Mouse (Mus musculus) MEL (cell line): ENCODE measurements around the gene Epha4. TPM values are rescaled to one million over a fixed set of nuclear protein-coding genes. Genes with fewer than 3 reads are reported as not detected.

Experiments used
- DNase-seq: peaks from one replicate; pipeline ENCODE4 v3.0.0; 2011; ENCODE audit warnings: low read depth, low spot score
- H3K27ac ChIP-seq: 2 replicates; pipeline ENCODE4 v1.5.1; 2012; ENCODE audit warnings: low read depth, mild to moderate bottlenecking, control low read depth, low read length, moderate library complexity; ENCODE audit not compliant: control insufficient read depth
- H3K27me3 ChIP-seq, 2 experiments: fragments of 150-350 bp in 1 of 2; sonication (generic) in 1 of 2; 2 replicates each; pipeline ENCODE4 v1.6.1; 2012; ENCODE audit warnings: low read length in 2 of 2, mild to moderate bottlenecking in 2 of 2, improper control_type of control experiment in 1 of 2, moderate library complexity in 1 of 2; ENCODE audit not compliant: insufficient read depth in 2 of 2, control insufficient read depth in 1 of 2
- H3K36me3 ChIP-seq, 2 experiments: 2 replicates each; pipeline ENCODE4 v1.6.1; 2012 to 2014; ENCODE audit warnings: low read length in 2 of 2, improper control_type of control experiment in 1 of 2, inconsistent platforms in 1 of 2, mild to moderate bottlenecking in 1 of 2; ENCODE audit not compliant: insufficient read depth in 2 of 2, control insufficient read depth in 1 of 2
- H3K4me1 ChIP-seq, 2 experiments: fragments of 150-350 bp in 1 of 2; sonication (generic) in 1 of 2; 2 replicates each; pipeline ENCODE4 v1.6.1; 2012; ENCODE audit warnings: low read length in 2 of 2, improper control_type of control experiment in 1 of 2, mild to moderate bottlenecking in 1 of 2; ENCODE audit not compliant: insufficient read depth in 2 of 2, control insufficient read depth in 1 of 2
- H3K4me3 ChIP-seq, 2 experiments: fragments of 150-350 bp in 1 of 2; sonication (generic) in 1 of 2; 2 replicates each; pipeline ENCODE4 v1.5.1; 2012; ENCODE audit warnings: low read depth in 2 of 2, low read length in 2 of 2, mild to moderate bottlenecking in 2 of 2, moderate library complexity in 2 of 2, control low read depth in 1 of 2, improper control_type of control experiment in 1 of 2; ENCODE audit not compliant: control insufficient read depth in 1 of 2, insufficient read depth in 1 of 2
- H3K79me2 ChIP-seq: 2 replicates; pipeline ENCODE4 v1.6.1; 2012; ENCODE audit warnings: mild to moderate bottlenecking, low read length, moderate library complexity; ENCODE audit not compliant: control insufficient read depth, poor library complexity, insufficient read depth
- H3K9ac ChIP-seq: 2 replicates; pipeline ENCODE4 v1.6.1; 2012; ENCODE audit warnings: low read depth, mild to moderate bottlenecking, control low read depth, low read length, moderate library complexity; ENCODE audit not compliant: control insufficient read depth, poor library complexity, severe bottlenecking
- H3K9me3 ChIP-seq: fragments of 150-350 bp; sonication (generic); replicated peaks from 2 replicates; pipeline ENCODE4 v1.6.1; 2012; ENCODE audit warnings: mild to moderate bottlenecking, low read length, improper control_type of control experiment, moderate library complexity; ENCODE audit not compliant: insufficient read depth
- BHLHE40 ChIP-seq: IDR thresholded peaks from 2 replicates; pipeline ENCODE4 v1.6.1; 2012; ENCODE audit warnings: low read depth, mild to moderate bottlenecking, inconsistent platforms, low read length, improper control_type of control experiment, borderline replicate concordance
- CHD2 ChIP-seq: IDR thresholded peaks from 2 replicates; pipeline ENCODE4 v1.6.1; 2011; ENCODE audit warnings: low read length, improper control_type of control experiment
- CTCF ChIP-seq, 3 experiments: IDR thresholded peaks in 2 of 3; conservative IDR thresholded peaks in 1 of 3; 2 replicates each; pipeline ENCODE4 v1.5.1; 2011 to 2012; ENCODE audit warnings: low read length in 3 of 3, low read depth in 2 of 3, mild to moderate bottlenecking in 2 of 3, improper control_type of control experiment in 1 of 3, inconsistent platforms in 1 of 3, mixed read lengths in 1 of 3, moderate library complexity in 1 of 3; ENCODE audit not compliant: control insufficient read depth in 1 of 3, insufficient read depth in 1 of 3, poor library complexity in 1 of 3, severe bottlenecking in 1 of 3
- EP300 ChIP-seq, 2 experiments: IDR thresholded peaks; 2 replicates each; pipeline ENCODE4 v1.6.1; 2011; ENCODE audit warnings: improper control_type of control experiment in 2 of 2, low read length in 2 of 2, low read depth in 1 of 2, mild to moderate bottlenecking in 1 of 2
- GABPA ChIP-seq: IDR thresholded peaks from 2 replicates; pipeline ENCODE4 v1.6.1; 2012; ENCODE audit warnings: low read depth, mild to moderate bottlenecking, inconsistent platforms, low read length, improper control_type of control experiment, moderate library complexity
- GATA1 ChIP-seq: IDR thresholded peaks from 2 replicates; pipeline ENCODE4 v1.6.1; 2011; ENCODE audit warnings: low read depth, low read length, improper control_type of control experiment
- HCFC1 ChIP-seq: IDR thresholded peaks from 2 replicates; pipeline ENCODE4 v1.6.1; 2012; ENCODE audit warnings: low read depth, mild to moderate bottlenecking, inconsistent platforms, low read length, improper control_type of control experiment, moderate library complexity
- MAZ ChIP-seq: IDR thresholded peaks from 2 replicates; pipeline ENCODE4 v1.6.1; 2012; ENCODE audit warnings: low read depth, mild to moderate bottlenecking, inconsistent platforms, low read length, improper control_type of control experiment
- MYC ChIP-seq: IDR thresholded peaks from 2 replicates; pipeline ENCODE4 v1.6.1; 2011; ENCODE audit warnings: low read depth, mild to moderate bottlenecking, low read length, improper control_type of control experiment, moderate library complexity
- NRF1 ChIP-seq: IDR thresholded peaks from 2 replicates; pipeline ENCODE4 v1.6.1; 2014; ENCODE audit warnings: low read depth, mild to moderate bottlenecking, inconsistent platforms, low read length, improper control_type of control experiment, moderate library complexity; ENCODE audit not compliant: poor library complexity, insufficient read depth, severe bottlenecking
- POLR2A ChIP-seq, 2 experiments: IDR thresholded peaks; 2 replicates each; pipeline ENCODE4 v1.6.1; 2011 to 2012; ENCODE audit warnings: low read length in 2 of 2, mild to moderate bottlenecking in 2 of 2, control low read depth in 1 of 2, improper control_type of control experiment in 1 of 2, low read depth in 1 of 2, moderate library complexity in 1 of 2; ENCODE audit not compliant: control insufficient read depth in 1 of 2, insufficient read depth in 1 of 2, poor library complexity in 1 of 2
- POLR2AphosphoS2 ChIP-seq: IDR thresholded peaks from 2 replicates; pipeline ENCODE4 v1.6.1; 2011; ENCODE audit warnings: low read length, improper control_type of control experiment
- RCOR1 ChIP-seq: IDR thresholded peaks from 2 replicates; pipeline ENCODE4 v1.6.1; 2012; ENCODE audit warnings: low read depth, mild to moderate bottlenecking, inconsistent platforms, low read length, improper control_type of control experiment
- SMC3 ChIP-seq: IDR thresholded peaks from 2 replicates; pipeline ENCODE4 v1.6.1; 2011; ENCODE audit warnings: low read depth, low read length, improper control_type of control experiment
- TCF12 ChIP-seq: IDR thresholded peaks from 2 replicates; pipeline ENCODE4 v1.6.1; 2014; ENCODE audit warnings: low read depth, mild to moderate bottlenecking, inconsistent platforms, low read length, improper control_type of control experiment, moderate library complexity
- USF1 ChIP-seq: IDR thresholded peaks from 2 replicates; pipeline ENCODE4 v1.6.1; 2014; ENCODE audit warnings: low read depth, mild to moderate bottlenecking, inconsistent platforms, low read length, improper control_type of control experiment, moderate library complexity
- ZC3H11A ChIP-seq: IDR thresholded peaks from 2 replicates; pipeline ENCODE4 v1.6.1; 2012; ENCODE audit warnings: low read depth, mild to moderate bottlenecking, inconsistent platforms, low read length, improper control_type of control experiment
- ZMIZ1 ChIP-seq: IDR thresholded peaks from 2 replicates; pipeline ENCODE4 v1.6.1; 2012; ENCODE audit warnings: low read depth, mild to moderate bottlenecking, inconsistent platforms, low read length, improper control_type of control experiment, moderate library complexity
- ZNF384 ChIP-seq: IDR thresholded peaks from 2 replicates; pipeline ENCODE4 v1.6.1; 2012; ENCODE audit warnings: low read depth, mild to moderate bottlenecking, inconsistent platforms, low read length, improper control_type of control experiment
- polyA plus RNA-seq, 2 experiments: library from polyadenylated mRNA; stranded (reverse) in 1 of 2; unstranded in 1 of 2; fragments of >175 nt in 1 of 2; fragments of >200 nt in 1 of 2; gene quantifications; 2 replicates each; pipeline versions ENCODE4 v1.2.1 to v1.2.4; 2012; ENCODE audit warnings: low replicate concordance in 2 of 2, low read depth in 1 of 2; ENCODE audit not compliant: insufficient read length in 2 of 2, insufficient read depth in 1 of 2, missing spikeins in 1 of 2
- total RNA-seq: library from RNA; depleted of rRNA; stranded (reverse); fragments of 300-350 nt; gene quantifications from 2 replicates; pipeline ENCODE4 v1.2.3, GENCODE M21; 2012

Epha4 gene
- total and polyA plus RNA-seq, 3 experiments: not detected

DNA sequence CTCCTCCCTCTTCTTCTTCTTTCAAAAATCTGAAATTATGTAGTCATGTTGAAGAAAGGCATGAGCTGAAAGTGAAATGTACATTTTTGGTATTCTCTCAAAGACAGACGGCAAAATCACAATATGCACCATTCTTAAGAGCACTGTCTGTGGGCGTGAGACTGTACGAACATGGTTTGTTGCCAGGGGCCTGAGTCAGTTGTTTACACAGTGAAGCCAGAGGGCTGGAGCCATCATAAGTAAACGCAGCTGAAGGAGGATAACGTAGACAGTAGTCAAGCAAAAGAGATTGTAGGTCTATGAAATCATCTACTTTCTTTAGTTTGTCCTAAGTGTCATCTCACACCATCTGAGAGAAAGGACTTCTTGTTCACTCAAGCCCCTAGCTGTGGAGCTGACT lies 21.0 kb upstream of the Epha4 start:
- Histone ChIP-seq H3K36me3 (no peaks in the 10 kb centered on the region), H3K27ac (no peak overlapping the region), H3K9ac (no peak overlapping the region), H3K27me3 (no peaks in the 10 kb centered on the region), H3K9me3 (no peaks in the 10 kb centered on the region), H3K4me3 (no peak overlapping the region), H3K79me2 (no peaks in the 10 kb centered on the region), H3K4me1 (no peaks in the 10 kb centered on the region)
- TF ChIP-seq ZMIZ1: no peak
- no peak for TF ChIP-seq CTCF (IDR thresholded peaks at IDR 0.05 in 2 of 3, conservative IDR thresholded peaks at IDR 0.05 in 1 of 3; ENCODE audit: control insufficient read depth in 1 of 3, insufficient read depth in 1 of 3, low read depth in 2 of 3, low read length in 3 of 3, poor library complexity in 1 of 3, severe bottlenecking in 1 of 3)
- no peak for TF ChIP-seq CHD2
- no peak for TF ChIP-seq POLR2AphosphoS2
- TF ChIP-seq ZNF384: no peak
- TF ChIP-seq SMC3: no peak
- no peak for TF ChIP-seq MAZ
- TF ChIP-seq MYC: no peak
- no peak for TF ChIP-seq NRF1
- no peak for TF ChIP-seq GATA1
- no peak for TF ChIP-seq BHLHE40
- no peak for TF ChIP-seq RCOR1
- TF ChIP-seq HCFC1: no peak
- TF ChIP-seq TCF12: no peak
- TF ChIP-seq EP300 (IDR thresholded peaks at IDR 0.05; ENCODE audit: low read depth in 1 of 2, low read length in 2 of 2): no peak
- TF ChIP-seq ZC3H11A: no peak
- no peak for TF ChIP-seq GABPA
- TF ChIP-seq POLR2A (IDR thresholded peaks at IDR 0.05; ENCODE audit: control insufficient read depth in 1 of 2, insufficient read depth in 1 of 2, low read depth in 1 of 2, low read length in 2 of 2, poor library complexity in 1 of 2): no peak
- DNase-seq: no peak

DNA sequence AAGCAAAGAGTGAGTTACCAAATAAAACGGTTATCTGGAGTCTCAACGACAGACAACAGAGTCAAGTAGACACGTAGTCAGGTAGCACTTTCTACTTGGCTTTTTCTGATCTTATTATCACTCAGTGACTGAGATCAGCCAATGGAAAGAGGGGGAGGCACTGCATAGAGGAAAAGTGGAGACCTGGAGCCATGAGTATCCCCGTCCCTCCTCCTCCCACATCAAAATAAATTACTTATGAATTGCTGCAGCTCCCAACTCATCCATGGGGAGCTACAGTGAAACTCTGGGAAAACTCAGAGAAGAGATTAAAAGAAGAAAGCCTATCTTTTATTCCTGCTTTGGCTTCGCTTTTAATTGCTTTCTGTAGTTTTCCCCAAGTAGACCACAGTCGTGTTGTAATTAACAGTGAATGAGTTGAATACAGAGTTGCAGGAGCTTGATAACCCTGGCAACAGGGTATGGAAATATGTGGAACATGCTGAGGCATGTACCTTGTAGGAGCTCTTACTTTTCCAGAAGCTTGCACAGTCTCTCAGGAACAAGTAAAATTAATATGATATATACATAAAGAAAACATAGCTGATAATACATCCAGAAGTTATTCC lies 17.8 kb upstream of the Epha4 start:
- TF ChIP-seq CTCF (IDR thresholded peaks at IDR 0.05 in 2 of 3, conservative IDR thresholded peaks at IDR 0.05 in 1 of 3; ENCODE audit: control insufficient read depth in 1 of 3, insufficient read depth in 1 of 3, low read depth in 2 of 3, low read length in 3 of 3, poor library complexity in 1 of 3, severe bottlenecking in 1 of 3) (no peak), ZMIZ1 (no peak), CHD2 (no peak), GABPA (no peak), USF1 (no peak)
- H3K27me3 ChIP-seq: no peaks in the 10 kb centered on the region
- H3K9ac ChIP-seq: no peak overlapping the region
- H3K9me3 ChIP-seq: no peaks in the 10 kb centered on the region
- H3K79me2 ChIP-seq: no peaks in the 10 kb centered on the region
- no peak overlapping the region for H3K4me3 ChIP-seq
- no peak for DNase-seq
- no peak overlapping the region for H3K27ac ChIP-seq
- H3K4me1 ChIP-seq: no peaks in the 10 kb centered on the region
- H3K36me3 ChIP-seq: no peaks in the 10 kb centered on the region
